Mouse (Mus musculus): Measurements from ENCODE around the gene Hoxc11.

Gene Hoxc11

DNA sequence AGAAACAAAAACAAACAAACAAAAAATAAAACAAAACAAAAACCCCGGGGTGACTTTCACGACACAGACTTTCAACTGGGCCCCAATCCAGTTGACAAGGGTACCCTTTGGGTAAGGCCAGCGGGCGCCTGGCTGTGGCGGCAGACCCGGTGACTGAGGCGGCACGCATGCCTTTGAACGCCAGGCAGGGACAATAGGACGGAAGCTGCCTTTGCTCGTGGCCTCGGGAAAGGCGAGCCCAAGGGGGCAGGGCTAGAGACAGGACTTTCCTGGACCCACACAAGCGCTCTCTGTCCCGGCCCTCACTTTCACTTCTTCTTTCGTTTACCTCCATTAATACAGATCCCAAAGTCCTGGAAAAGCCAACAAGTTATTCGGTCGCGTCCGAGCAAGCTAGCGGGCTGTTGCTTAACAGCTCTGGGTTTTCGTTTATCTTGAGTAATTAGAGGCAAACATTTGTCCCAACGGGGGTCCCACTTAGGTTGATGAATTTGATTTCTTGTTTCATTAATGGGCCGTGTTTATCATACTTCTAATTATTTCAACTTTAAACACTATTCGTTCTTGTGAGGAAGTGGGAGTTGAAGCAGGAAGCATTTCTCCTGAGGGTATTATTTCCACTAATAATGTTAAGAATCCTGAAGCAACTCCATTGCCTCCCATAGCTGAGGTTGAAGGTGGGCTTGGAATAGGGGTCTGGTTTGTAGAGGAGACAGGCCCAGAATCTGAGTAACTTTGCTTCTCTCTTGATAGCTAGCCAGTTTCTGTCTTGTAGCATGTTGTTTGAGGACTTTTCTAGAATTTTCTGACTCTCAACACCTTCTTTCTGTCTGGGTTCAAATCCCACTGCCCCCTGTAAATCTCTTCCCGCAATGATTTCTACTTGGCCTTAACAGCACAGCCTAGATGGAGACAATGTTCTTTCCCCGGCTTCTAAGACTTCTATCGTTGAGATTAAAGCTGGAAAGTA lies 9.7 kb downstream of the Hoxc11 start:
- no peak for DNase-seq (ENCODE audit: low read depth in 2 of 2, low spot score in 2 of 2)

DNA sequence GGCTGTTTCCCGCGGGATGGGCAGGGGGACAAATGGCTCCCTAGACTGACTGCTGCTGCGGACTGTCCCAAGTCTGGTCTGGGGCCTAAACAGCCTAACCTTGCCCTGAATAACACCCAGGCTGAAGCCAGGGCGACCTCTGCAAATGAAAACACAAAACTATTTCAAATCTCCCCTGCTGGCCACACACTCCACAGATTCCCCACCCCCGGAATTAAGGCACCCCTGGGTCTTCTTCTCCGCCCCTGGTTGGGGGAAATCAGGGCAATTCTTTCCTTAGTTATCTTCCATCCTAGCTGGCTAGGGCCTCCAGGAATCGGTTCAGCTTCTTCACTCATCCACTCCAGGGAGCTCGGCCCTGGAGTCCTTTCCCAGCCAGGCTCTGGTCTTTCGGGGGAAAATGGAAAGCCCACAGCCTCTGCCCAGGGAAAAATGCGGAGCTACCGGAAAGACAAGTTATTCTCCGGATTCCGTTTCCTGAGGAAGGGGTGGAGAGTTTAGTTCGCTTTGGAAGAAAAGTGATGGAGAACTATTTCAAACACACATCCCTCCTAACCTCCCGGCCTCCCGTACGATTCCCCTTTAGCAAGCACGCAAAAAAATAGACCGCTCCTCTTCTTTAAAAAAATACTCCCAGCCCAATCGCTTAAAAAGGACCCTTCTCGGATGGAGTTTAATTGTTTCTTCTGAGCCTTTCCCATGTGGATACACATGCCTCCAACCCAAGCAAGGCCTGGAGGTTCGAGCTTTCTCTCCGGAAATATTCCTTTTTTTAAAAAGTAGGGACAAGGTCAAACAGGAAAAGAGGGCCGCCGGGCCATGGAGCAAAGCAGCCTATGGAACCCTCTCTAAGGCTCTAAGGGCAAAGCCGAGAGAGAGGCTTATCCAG lies 11.0 kb downstream of the Hoxc11 start:
- DNase-seq (ENCODE audit: low read depth in 2 of 2, low spot score in 2 of 2), result no peak

DNA sequence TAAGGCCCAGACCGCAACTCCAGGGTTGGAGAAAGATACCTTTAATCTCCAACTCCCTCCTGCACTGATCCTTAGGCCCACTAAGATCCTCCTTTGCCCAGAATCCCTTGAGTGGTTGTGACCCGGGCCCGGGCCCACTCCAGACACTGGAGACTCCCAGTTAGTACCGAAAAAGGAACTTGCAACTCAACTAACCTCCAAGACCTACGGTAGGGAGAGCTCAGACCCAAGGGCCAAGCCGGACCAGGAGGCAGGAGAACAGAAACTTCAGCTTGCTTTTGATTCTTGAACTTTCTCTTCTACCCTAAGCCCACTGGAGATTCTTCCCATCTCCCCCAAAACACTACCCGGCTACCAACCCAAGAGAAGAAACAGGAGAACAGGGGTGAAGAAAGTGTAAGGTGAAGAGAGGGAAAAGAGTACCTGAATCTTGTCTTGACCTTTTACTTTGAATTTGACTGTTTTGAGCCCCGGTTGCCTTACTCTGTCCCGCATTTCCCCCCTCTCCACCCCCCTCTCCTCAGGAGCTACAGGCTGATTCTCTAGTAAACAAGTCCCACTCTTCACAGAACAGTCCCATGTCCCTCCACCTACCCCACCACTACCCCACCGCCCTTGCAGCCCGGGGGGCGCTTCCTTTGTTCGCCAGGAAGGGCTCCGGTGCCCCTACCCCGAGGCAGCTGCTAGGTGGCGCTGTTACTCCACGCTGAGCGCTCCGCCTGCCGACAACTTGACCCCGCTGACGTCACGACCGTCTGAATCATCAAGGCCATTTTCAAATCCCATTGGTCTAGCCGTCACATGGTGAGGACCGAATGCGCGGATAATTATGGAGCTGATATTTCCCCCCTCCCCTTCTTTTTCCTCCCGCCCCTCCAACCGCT lies 11.9 kb downstream of the Hoxc11 start:
- DNase-seq (ENCODE audit: low read depth in 2 of 2, low spot score in 2 of 2), result peak; percentile 53 to 71

DNA sequence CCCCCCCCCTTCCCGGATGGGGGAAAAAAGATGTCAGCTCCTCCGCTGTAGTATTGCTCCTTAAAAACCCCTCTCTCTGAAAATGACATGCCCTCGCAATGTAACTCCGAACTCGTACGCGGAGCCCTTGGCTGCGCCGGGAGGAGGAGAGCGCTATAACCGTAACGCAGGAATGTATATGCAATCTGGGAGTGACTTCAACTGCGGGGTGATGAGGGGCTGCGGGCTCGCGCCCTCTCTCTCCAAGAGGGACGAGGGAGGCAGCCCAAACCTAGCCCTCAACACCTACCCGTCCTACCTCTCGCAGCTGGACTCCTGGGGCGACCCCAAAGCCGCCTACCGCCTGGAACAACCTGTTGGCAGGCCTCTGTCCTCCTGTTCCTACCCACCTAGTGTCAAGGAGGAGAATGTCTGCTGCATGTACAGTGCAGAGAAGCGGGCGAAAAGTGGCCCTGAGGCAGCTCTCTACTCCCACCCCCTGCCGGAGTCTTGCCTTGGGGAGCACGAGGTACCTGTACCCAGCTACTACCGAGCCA lies 12.6 kb downstream of the Hoxc11 start, which contains the start of gene Hoxc10:
TSS of gene Hoxc10 (plus strand) at position 21 of the 536 bp plus-strand sequence.
- DNase-seq (ENCODE audit: low read depth in 2 of 2, low spot score in 2 of 2), result no peak

DNA sequence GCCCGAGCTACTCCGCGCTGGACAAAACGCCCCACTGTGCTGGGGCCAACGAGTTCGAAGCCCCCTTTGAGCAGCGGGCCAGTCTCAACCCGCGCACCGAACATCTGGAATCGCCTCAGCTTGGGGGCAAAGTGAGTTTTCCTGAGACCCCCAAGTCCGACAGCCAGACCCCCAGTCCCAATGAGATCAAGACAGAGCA lies 13.0 kb downstream of the Hoxc11 start, which contains the start of gene Hoxc5:
TSS of gene Hoxc5 (plus strand) at position 132 of the 199 bp plus-strand sequence.
- DNase-seq (ENCODE audit: low read depth in 2 of 2, low spot score in 2 of 2), result no peak

DNA sequence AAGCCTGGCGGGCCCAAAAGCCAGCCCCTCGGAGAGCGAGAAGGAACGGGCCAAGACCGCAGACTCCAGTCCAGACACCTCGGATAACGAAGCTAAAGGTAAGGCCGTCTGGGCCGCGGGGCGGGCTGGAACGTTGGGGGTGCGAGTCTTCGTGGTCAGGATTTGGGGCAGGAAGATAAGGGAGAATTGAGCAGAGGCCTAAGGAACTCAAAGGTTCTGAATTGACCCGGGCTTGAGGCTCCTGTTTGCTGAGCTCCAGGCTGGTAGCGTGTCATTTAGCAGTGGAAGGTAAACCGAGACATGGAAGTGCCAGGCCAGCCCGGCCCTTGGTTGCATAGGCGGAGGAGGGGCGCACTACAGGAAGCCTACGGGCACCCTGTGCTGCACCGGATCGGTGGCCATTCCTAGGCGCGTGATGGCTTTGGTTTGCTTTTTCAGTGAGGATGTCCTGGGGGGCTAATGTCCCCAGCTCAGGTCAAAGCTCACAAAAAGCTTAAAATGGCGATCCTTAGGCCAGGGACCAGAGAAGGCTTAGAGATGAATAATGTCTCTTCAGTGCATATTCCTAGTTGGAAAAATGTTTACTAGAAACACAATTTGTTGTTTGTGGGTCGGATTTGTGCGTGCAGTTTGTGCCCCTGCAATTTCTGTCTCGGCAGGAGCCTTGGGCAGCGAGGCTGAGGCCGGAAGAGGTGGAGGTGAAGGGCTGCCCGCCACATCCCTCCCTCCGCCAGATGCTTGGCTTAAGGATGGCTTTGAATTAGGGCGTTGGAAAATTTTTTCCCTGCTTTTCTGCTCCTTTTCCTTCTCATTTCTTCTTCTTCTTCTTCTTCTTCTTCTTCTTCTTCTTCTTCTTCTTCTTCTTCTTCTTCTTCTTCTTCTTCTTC lies 13.5 kb downstream of the Hoxc11 start:
- no peak for DNase-seq (ENCODE audit: low read depth in 2 of 2, low spot score in 2 of 2)

DNA sequence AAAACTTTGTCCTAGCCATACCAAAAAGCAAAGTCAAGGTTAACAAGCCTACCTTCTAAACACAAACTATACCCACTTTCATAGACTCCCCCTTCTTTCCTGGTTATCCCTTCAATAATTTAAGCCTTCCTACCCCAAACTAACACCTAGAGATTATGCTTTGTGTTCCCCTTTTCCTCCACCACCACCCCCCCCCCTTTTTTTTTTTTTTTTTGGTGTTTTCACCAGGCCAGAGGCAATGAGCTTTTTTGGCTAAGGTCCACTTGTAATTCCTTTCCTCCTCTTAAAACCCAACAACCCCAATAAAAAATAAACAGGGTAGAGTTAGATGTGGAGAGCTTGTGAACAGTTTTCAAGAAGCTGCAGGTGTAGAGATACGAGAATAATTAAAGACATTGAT lies 15.1 kb downstream of the Hoxc11 start:
- DNase-seq (ENCODE audit: low read depth in 2 of 2, low spot score in 2 of 2), result no peak

DNA sequence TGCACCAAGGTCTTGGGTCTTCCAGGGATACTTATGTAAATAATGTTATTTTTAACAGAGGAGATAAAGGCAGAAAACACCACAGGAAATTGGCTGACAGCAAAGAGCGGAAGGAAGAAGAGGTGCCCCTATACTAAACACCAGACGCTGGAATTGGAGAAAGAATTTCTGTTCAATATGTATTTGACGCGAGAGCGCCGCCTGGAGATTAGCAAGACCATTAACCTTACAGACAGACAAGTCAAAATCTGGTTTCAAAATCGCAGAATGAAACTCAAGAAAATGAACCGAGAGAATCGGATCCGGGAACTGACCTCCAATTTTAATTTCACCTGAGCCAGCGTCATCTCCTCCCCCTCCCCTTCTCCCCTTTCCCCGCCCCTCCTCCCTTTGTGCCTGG lies 16.5 kb downstream of the Hoxc11 start:
- DNase-seq (ENCODE audit: low read depth in 2 of 2, low spot score in 2 of 2), result no peak

DNA sequence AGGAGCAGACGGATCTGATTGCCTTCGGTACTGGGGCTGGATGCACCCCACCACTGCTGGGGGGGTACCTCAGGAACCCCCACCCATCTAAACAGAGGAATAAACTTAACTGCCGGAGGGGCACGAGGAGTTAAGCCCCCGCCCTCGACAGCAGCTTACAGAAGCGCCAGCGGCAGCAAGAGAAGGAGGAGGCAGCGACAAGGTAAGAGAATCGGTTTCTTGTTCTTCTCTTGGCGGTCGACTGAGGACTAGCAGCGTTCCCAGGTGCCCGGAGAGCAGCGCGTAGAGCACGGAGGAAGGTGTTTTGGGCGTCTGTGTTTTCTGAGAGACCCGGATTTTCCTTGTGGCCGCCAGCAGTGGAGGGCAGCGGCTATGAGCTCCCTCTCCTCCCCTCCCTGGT lies 18.0 kb downstream of the Hoxc11 start:
- DNase-seq (ENCODE audit: low read depth in 2 of 2, low spot score in 2 of 2), result no peak

DNA sequence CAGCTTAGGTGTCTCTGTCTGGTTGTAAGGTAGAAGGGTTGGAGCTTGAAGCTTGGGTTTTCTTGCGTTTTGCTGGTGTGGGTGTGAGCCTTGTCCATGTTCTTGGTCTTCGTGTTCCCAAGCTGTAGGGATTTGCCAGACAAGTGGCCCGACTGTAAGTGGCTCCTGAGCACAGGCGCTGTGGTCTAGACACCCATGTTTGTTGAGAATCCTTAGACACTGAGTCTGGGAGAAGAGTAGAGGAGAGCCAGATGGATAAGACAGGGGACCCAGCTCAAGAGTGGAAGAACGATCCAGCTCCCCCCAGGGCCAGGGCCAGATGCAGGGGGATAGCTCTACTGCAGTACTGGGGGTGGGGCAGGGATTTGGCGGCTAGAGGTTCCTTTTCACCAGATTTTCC lies 18.5 kb downstream of the Hoxc11 start:
- DNase-seq (ENCODE audit: low read depth in 2 of 2, low spot score in 2 of 2), result no peak

DNA sequence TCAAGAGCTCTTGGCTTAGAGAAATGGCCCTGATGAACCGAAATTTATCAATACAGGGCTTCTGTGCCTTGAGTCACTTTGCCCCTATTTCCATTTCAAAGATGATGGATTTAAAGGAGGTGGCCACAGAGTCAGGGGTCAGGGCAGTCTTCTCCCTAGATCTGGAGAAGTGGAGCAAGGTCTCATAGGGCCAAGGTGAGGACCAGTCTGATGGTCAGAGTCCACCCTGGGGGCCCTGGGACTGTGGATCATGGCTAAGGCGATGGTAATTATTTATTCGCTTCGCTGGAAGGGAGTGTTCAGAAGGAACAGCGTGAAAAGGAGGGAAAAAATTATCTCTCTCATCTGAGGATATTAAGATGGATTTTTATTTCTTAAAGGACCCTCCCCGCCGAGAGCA lies 20.8 kb downstream of the Hoxc11 start:
- no peak for DNase-seq (ENCODE audit: low read depth in 2 of 2, low spot score in 2 of 2)

DNA sequence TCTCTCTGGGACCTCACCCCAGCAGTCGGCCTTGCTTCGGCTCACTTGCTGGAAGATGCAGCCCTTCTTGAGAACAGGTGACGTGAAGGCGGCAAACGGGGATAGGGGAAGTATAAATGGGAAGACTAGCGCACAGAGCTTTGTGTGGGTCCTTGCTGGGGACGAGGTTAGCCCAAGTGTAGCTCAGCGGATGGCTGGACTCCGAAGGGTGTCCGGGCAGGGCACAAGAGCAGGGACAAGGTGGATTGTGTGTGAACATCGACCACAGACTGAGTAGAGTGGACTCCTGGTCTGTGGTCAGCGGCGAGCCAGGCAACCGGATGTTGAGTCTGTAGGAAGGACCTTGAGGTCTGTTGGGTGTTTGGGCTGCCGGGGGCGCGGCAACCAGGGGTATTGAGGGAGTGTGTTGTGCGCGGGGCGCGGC lies 21.5 kb downstream of the Hoxc11 start:
- no peak for DNase-seq (ENCODE audit: low read depth in 2 of 2, low spot score in 2 of 2)

DNA sequence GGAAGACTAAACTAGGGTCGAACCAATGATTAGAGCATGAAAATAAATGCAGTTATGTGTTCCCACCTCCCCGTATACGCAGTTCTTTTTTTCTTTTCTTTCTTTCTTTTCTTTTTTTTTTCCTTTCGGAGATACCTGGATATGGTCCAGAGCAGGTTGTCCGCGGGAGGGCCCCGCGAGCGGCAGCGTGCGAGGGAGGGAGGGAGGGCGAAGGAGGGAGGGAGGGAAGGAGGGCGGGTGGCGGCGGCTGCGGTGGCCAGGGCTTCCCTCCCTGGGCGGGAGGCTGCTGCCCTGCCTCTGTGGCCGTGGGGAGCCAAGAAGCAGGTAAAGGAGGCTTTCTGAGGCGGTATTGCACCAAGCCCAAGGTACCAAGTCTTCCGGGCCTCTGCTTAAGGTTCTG lies 21.9 kb downstream of the Hoxc11 start, which contains the start of gene Hoxc9:
TSS of gene Hoxc9 (plus strand) at position 269 of the 400 bp plus-strand sequence.
- DNase-seq (ENCODE audit: low read depth in 2 of 2, low spot score in 2 of 2), result no peak

DNA sequence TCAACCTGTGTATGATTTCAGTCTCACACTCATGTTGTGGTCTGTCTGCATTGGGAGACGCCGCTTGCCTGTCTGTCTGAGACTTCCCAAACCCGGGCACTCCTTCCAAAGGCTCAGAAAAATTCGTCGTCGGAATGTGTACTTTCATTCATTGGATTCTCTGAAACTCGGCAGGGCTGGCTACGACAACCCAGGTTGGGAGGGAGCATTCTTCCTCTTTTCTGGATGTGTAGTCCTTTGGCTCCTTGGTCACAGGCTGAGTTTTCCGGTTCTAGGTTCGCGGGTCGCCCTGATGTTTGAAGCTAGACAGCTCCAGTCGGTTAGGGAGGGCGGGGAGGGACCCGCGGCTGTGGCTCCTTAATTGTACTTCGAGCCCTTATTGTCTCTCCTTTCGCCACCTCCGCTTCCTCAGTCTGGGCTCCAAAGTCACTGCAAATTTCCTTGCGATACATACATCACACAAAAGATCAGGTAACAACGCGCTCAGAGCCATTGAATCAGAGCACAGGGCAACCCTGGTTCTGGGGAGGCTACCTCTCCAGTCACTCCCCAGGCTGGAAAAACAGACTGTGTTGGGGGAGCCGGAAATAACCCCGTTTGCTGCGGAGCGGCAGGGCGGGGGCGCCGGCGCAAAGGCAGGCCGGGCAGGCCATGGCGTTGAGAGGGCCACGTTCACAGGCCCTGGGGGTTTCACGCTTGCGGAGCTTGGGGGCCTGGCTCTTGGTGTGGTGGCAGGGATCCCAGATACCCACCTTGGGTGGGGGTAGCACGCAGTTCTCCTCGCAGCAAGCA lies 22.6 kb downstream of the Hoxc11 start:
- peak; percentile 31 to 44 for DNase-seq (ENCODE audit: low read depth in 2 of 2, low spot score in 2 of 2)

DNA sequence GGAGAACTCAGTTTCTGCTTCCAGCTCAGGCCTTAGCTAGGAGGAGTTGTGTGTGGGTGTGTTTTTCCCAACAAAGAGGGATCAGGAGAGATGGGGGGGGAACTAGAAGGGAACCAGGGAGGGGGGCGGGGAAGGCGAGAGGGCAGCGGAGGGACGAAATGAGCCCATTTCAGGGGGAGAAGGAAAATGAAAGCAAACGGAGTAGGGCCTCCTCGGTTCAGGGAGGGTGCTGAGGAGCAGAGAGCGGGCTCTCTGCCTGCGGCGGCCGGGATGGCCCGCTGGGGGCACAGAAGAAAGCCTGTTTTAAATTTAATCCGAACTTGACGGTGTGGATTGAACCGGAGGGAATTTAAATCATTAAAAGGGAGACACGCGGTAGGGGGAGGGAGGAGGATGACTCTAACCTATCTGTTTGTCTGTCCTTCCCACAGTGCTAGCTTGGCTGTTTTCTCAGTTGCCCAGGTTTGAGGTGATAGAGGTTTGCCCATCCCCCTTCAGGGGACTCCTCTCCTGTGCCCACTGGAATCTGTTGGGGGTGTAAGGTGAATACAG lies 23.3 kb downstream of the Hoxc11 start:
- no peak for DNase-seq (ENCODE audit: low read depth in 2 of 2, low spot score in 2 of 2)

DNA sequence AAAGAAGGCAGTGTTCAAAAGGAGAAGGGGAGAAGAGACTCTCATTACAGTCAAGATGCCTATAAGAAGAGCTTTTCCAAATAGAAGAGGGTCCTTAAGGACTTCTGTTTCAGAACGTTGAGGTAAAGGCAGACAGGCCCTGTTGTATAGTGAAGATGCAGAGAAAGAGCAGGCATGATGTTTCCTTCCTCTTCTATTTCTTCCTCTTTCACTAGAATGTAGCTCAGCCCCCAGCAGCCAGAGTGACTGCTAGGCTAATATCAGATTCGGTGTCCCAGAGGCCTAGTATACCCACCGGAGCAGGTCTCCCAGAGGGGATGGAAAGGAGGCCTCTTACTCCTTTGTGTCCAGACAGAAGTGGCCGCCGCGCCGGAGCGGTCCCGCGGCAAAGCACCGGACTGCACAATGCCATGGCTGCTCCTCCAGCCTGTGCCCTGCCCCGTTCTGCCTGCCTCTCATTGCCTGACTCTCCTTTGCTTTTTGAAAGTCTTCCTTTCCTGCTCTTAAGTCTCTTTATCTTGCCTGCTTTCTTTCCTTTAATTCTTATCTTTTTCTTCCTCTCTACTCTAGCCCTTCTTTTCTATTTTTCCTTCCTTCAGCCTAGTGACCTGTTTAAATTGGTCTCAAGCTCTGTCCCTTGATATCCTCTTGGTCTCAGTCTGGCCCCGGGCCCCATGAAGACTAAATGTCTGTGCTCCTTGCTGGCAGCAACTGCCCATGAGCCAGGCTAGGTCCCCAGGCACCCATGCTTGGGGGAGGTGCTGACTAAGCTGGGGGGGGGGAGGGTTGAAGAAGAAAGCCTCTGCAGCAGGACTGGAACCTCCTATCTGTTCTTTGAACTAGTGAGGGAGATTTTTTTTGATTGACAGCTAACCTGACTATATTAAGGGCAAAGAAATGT lies 24.6 kb downstream of the Hoxc11 start:
- DNase-seq (ENCODE audit: low read depth in 2 of 2, low spot score in 2 of 2), result no peak

DNA sequence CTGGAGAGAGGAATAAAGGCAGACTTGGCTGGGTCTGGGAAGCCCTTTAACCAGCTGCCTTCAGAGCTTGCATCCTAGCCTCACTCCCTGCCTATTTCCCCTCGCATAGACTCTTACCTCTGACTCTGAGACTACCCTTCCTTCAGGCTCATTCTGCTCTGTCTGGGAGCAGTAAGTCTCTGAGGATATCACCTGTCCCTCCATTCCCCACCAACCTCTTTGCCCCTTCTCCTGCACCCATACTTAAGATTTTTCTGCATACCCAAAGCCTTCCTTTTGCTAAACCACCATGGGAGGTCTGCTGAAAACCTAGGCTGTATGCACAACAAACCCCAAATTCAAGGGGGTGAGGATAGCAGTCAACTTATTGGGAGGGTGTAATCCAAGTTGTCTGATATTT lies 25.7 kb downstream of the Hoxc11 start:
- no peak for DNase-seq (ENCODE audit: low read depth in 2 of 2, low spot score in 2 of 2)

DNA sequence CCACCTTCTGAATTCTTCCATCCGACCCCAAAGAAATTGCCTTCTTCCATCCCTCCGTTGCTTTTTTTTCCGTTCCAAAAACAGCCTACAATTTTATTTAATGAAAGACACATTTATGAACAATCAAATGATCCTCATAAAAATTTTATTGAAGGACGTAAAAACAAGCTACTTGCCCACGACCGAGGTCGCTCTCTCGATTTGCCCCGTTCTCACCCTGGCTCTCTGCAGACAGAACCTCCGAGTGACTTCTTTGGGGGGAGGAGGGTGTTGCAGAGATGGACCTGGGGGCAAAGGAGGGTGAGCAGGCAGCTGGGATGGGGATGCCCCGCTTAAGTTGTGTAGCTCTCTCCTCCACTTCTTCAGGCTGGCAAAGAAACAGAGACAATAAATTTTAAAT lies 26.1 kb downstream of the Hoxc11 start:
- no peak for DNase-seq (ENCODE audit: low read depth in 2 of 2, low spot score in 2 of 2)

Data from CD8-positive naive resting alpha-beta T cell, adult 2 months (primary cell).